Mouse (Mus musculus): ENCODE results near the gene Dok4. TPM values are rescaled to one million over a fixed set of nuclear protein-coding genes. Genes with fewer than 3 reads are reported as not detected.

Dok4 gene
- total and polyA plus RNA-seq, 2 experiments from 2014 or later: 97.5 to 123 TPM

DNA sequence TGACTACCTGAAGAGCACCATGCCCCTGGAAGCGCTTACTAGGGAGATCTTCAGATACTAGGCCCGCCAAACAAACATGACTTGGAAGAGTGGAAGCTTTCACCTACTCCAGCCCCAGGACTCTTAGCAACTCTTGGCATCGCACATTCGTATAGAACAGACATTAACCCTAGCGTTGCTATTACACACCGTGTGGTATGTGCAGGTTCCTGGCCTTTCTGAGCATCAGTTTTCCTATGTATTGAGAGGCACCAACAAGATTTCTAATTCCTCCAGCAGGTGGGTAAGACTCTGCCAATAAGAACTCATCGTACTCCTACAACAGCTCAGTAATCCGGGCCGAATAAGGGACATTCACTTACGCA lies 40.8 kb upstream of the Dok4 start:
- no peak for DNase-seq
- Histone ChIP-seq H3K36me3 (ENCODE audit: insufficient read depth) (no peaks in the 10 kb centered on the region), H3K9ac (peak overlapping the region; percentile 51; the same call in 1 of the 2 replicates), H3K27ac (ENCODE audit: low read depth, low read length) (no peak overlapping the region), H3K4me1 (ENCODE audit: insufficient read depth) (peaks cover 7% of the 10 kb centered on the region; the same call in 1 of the 2 replicates), H3K27me3 (ENCODE audit: insufficient read depth, low read length) (peaks cover 15% of the 10 kb centered on the region; the same call in 1 of the 2 replicates), H3K9me3 (ENCODE audit: low read length) (no peaks in the 10 kb centered on the region), H3K4me2 (ENCODE audit: low read depth) (peak overlapping the region; percentile 80), H3K4me3 (ENCODE audit: low read depth, low read length) (peak overlapping the region; percentile 45)
- no peak for ATAC-seq
- 8% methylated on average over 10 of the region's 10 CpGs for WGBS
- TF ChIP-seq CTCF (IDR thresholded peaks at IDR 0.05; ENCODE audit: low read depth): no peak

- ATAC-seq (no peak), DNase-seq (no peak)
- Histone ChIP-seq H3K27me3 (ENCODE audit: insufficient read depth, low read length) (peaks cover 15% of the 10 kb centered on the region; the same call in 1 of the 2 replicates), H3K4me3 (ENCODE audit: low read depth, low read length) (no peak overlapping the region), H3K9me3 (ENCODE audit: low read length) (no peaks in the 10 kb centered on the region), H3K27ac (ENCODE audit: low read depth, low read length) (no peak overlapping the region), H3K36me3 (ENCODE audit: insufficient read depth) (no peaks in the 10 kb centered on the region), H3K9ac (no peak overlapping the region), H3K4me2 (ENCODE audit: low read depth) (peak overlapping the region; percentile 80; the same call in 1 of the 2 replicates), H3K4me1 (ENCODE audit: insufficient read depth) (peaks cover 7% of the 10 kb centered on the region; the same call in 1 of the 2 replicates)
- TF ChIP-seq CTCF (IDR thresholded peaks at IDR 0.05; ENCODE audit: low read depth): no peak
- 46% methylated on average over 9 of the region's 9 CpGs for WGBS
These were observed 40.3 kb upstream of the Dok4 start for GRCm38 (mm10) chr8:94916311-94916959.

DNA sequence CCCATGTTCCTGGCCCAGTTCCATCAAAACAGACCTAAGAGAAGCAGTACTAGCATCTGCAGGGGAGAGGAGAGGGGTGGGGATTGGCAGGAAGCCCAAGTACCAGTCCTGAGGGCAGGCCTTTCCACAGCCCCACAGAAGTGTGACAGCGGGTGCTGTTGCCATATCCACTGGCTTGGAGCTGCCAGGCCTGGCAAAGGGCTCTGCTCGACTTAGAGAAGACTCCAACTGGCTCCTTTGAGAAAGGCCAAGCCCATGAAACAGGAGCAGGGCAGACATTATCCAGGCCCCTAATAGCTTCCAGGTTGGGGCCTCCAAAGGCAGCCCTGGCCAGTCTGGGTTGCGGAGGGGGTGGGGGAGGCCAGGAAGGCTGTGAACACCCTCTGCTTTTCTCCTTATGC lies 38.6 kb upstream of the Dok4 start:
- no peak for TF ChIP-seq CTCF (IDR thresholded peaks at IDR 0.05; ENCODE audit: low read depth)
- Histone ChIP-seq H3K4me3 (ENCODE audit: low read depth, low read length) (no peak overlapping the region), H3K36me3 (ENCODE audit: insufficient read depth) (no peaks in the 10 kb centered on the region), H3K9ac (no peak overlapping the region), H3K4me1 (ENCODE audit: insufficient read depth) (peaks cover 7% of the 10 kb centered on the region; the same call in 1 of the 2 replicates), H3K27ac (ENCODE audit: low read depth, low read length) (no peak overlapping the region), H3K4me2 (ENCODE audit: low read depth) (no peak overlapping the region), H3K27me3 (ENCODE audit: insufficient read depth, low read length) (peaks cover 15% of the 10 kb centered on the region; the same call in 1 of the 2 replicates), H3K9me3 (ENCODE audit: low read length) (no peaks in the 10 kb centered on the region)
- WGBS: 46% methylated on average over 3 of the region's 3 CpGs
- ATAC-seq: 0 out of 2 replicates have a peak, but pooled peaks have one; percentile 8
- DNase-seq: peak; percentile 25

DNA sequence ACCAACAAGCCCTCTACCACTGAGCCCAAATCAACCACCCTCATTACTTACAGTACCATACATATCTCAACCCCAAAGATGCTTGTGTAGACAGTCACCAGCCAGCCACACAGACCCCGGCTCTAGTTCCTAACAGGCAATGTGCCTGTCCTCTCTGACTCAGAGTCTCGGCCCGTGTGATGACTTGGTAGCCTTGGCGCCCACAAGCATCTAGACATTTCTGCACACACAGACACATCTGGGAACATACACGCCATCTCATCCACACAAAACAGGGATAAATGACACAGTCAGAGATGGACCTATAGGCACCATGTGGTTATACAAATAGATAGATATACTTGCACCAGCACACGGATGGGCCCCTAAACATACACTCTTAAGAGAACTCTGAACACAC lies 38.1 kb upstream of the Dok4 start:
- H3K27ac ChIP-seq (ENCODE audit: low read depth, low read length): no peak overlapping the region
- H3K4me3 ChIP-seq (ENCODE audit: low read depth, low read length): no peak overlapping the region
- no peak for ATAC-seq
- DNase-seq: no peak
- H3K4me2 ChIP-seq (ENCODE audit: low read depth): no peak overlapping the region
- peaks cover 15% of the 10 kb centered on the region; the same call in 1 of the 2 replicates for H3K27me3 ChIP-seq (ENCODE audit: insufficient read depth, low read length)
- no peaks in the 10 kb centered on the region for H3K9me3 ChIP-seq (ENCODE audit: low read length)
- H3K36me3 ChIP-seq (ENCODE audit: insufficient read depth): no peaks in the 10 kb centered on the region
- H3K4me1 ChIP-seq (ENCODE audit: insufficient read depth): peaks cover 7% of the 10 kb centered on the region; the same call in 1 of the 2 replicates
- TF ChIP-seq CTCF (IDR thresholded peaks at IDR 0.05; ENCODE audit: low read depth): no peak
- H3K9ac ChIP-seq: no peak overlapping the region
- WGBS: 75% methylated on average over 6 of the region's 6 CpGs

GRCm38 (mm10) chr8:94913061-94913660 lies 37.0 kb upstream of the Dok4 start:
- H3K36me3 ChIP-seq (ENCODE audit: insufficient read depth): no peaks in the 10 kb centered on the region
- H3K27ac ChIP-seq (ENCODE audit: low read depth, low read length): no peak overlapping the region
- peak; percentile 84 for TF ChIP-seq CTCF (IDR thresholded peaks at IDR 0.05; ENCODE audit: low read depth)
- peaks cover 7% of the 10 kb centered on the region; the same call in 1 of the 2 replicates for H3K4me1 ChIP-seq (ENCODE audit: insufficient read depth)
- DNase-seq (peak; percentile 70), ATAC-seq (peak; percentile 72)
- peak overlapping the region; percentile 49 for H3K4me3 ChIP-seq (ENCODE audit: low read depth, low read length)
- peak overlapping the region; percentile 51 for H3K9ac ChIP-seq
- H3K27me3 ChIP-seq (ENCODE audit: insufficient read depth, low read length): peaks cover 13% of the 10 kb centered on the region; the same call in 1 of the 2 replicates
- H3K4me2 ChIP-seq (ENCODE audit: low read depth): peak overlapping the region; percentile 84
- WGBS: 9% methylated on average over 77 of the region's 77 CpGs
- H3K9me3 ChIP-seq (ENCODE audit: low read length): no peaks in the 10 kb centered on the region

GRCm38 (mm10) chr8:94908847-94909246 lies 32.7 kb upstream of the Dok4 start:
- no peaks in the 10 kb centered on the region for H3K9me3 ChIP-seq (ENCODE audit: low read length)
- TF ChIP-seq CTCF (IDR thresholded peaks at IDR 0.05; ENCODE audit: low read depth): peak; percentile 85
- H3K4me1 ChIP-seq (ENCODE audit: insufficient read depth): no peaks in the 10 kb centered on the region
- no peak overlapping the region for H3K4me3 ChIP-seq (ENCODE audit: low read depth, low read length)
- no peak overlapping the region for H3K4me2 ChIP-seq (ENCODE audit: low read depth)
- DNase-seq (peak; percentile 80), ATAC-seq (no peak)
- H3K27me3 ChIP-seq (ENCODE audit: insufficient read depth, low read length): 0 out of 2 replicates have a peak, but pooled peaks cover 3% of the 10 kb centered on the region
- H3K27ac ChIP-seq (ENCODE audit: low read depth, low read length): no peak overlapping the region
- WGBS: 9% methylated on average over 4 of the region's 4 CpGs
- no peak overlapping the region for H3K9ac ChIP-seq
- H3K36me3 ChIP-seq (ENCODE audit: insufficient read depth): 0 out of 2 replicates have a peak, but pooled peaks cover 3% of the 10 kb centered on the region

All from forebrain, postnatal 0 days (tissue).